Mouse (Mus musculus): ENCODE measurements around the gene Yipf2.

Gene Yipf2

DNA sequence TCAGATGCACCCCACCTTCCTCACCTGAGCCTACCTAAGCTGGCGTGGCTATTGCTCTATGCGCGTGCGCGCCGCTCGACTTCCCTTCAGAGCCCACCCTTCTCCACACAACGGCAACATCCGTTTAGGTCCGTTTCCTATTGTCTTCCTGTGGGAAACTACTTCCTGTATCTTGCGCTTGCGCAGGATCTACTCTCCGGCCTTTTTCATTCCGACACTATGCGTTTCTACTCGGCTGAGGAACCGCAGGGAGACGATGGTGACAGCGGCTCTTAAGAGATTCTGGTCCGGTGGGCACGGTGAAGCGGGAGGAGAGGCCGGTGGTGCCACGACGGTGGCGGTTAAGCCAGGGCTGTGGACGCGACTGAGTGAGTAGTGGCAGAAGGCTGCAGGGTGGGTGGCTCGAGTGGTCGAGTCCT is at the start of gene Yipf2, which contains the start of gene Timm29:
Yipf2 (minus strand) TSS at position 126 of the 419 bp plus-strand sequence.
Timm29 (plus strand) TSS at position 20 of the 419 bp plus-strand sequence.
- DNase-seq = peak; percentile 95

- DNase-seq = no peak
Observed at GRCm38 (mm10) chr9:21639031-21639430, 46.4 kb upstream of the Yipf2 start.

DNA sequence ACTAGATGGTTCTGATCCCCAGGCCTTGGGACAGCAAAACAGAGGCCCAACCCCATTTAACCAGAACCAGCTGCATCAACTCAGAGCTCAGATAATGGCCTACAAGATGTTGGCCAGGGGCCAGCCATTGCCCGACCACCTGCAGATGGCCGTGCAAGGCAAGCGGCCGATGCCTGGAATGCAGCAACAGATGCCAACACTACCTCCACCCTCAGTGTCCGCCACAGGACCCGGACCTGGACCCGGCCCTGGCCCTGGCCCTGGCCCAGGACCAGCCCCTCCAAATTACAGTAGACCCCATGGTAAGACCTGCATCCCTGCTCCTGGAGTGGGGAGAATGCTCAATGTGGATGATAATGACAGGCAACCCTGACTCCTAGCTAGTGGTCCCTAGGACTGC is 43.0 kb upstream of the Yipf2 start:
- no peak for DNase-seq

- DNase-seq = no peak
Observed at GRCm38 (mm10) chr9:21633106-21633505, 40.5 kb upstream of the Yipf2 start.

- DNase-seq = peak; percentile 74
Observed at GRCm38 (mm10) chr9:21630673-21631072, 38.0 kb upstream of the Yipf2 start.

- DNase-seq = no peak
Observed at GRCm38 (mm10) chr9:21627145-21627795, 34.6 kb upstream of the Yipf2 start.

- no peak for DNase-seq
Observed at GRCm38 (mm10) chr9:21626571-21626970, 33.9 kb upstream of the Yipf2 start.

- no peak for DNase-seq
Observed at GRCm38 (mm10) chr9:21625342-21626339, 33.0 kb upstream of the Yipf2 start.

DNA sequence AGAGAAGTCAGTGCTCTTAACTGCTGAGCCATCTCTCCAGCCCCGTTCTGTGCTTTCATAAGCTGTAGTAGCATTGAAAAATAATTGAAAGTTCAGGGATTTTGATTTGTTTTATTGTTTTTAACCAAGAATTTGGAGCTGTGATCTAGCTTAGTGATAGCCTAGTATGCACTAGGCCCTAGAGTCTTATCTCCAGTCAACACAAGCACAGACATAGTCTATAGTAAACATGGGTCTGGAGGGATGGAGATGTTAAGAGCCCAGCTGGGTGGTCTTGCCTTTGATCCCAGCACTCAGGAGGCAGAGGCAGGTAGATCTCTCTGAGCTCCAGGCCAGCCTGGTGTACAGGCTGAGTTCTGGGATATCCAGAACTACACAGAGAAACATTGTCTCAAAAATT is 30.0 kb upstream of the Yipf2 start:
- no peak for DNase-seq

GRCm38 (mm10) chr9:21620229-21620628 is 27.6 kb upstream of the Yipf2 start:
- no peak for DNase-seq

DNA sequence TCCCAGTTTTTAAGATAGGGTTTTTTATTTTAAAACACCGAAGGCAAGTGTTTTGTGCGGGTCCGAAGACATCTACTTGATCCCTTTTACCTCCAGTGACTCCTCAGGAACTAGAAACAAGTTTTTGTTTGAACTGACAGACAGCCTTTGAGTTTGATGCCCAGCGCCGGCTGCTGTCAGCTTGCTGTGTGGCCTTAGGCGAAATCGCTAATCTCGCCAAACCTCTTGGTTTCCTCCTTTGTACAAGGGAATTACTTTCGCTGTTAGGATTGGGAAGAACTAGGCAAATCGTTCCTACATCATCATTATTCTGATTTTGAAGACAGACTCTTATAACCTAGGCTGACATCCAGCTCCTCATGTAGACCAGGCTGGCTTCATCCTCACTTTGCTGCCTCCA is 24.4 kb upstream of the Yipf2 start:
- peak; percentile 30 for DNase-seq

- peak; percentile 93 for DNase-seq
Observed at GRCm38 (mm10) chr9:21616232-21616781, 23.7 kb upstream of the Yipf2 start.

DNA sequence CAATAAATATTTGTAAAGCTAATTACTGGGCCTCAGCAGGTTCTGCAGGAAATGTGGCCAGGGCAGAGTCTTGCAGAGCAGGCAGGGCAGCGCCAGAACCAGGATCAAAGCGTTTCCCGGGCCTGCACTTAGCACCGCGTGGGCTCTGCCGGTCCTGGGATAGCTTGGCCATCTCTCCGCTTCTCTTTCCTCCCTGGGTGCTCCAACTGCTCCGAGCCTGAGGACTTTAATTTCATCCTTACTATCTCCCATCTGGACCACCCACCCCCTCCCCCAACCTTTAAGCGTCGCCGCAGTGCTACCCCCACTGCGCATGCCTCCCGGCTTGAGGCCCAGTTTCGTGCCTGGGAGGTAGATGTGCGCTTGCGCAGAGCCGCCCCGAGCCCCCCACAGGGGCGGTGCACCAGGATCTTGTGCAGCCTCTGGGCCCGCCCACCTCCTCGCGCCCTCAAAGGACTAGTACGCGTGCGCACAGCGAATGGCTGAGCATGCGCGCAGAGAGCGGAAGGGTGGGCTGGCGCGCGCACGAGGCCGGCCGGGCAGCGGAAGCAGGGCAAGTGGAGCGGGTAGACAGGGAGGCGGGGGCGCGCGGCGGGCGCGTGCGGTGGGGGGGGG is 23.1 kb upstream of the Yipf2 start, which contains the start of gene Smarca4:
Smarca4 (plus strand) TSS at position 553 of the 615 bp plus-strand sequence.
- peak; percentile 99 for DNase-seq

GRCm38 (mm10) chr9:21614864-21615616 is 22.4 kb upstream of the Yipf2 start:
- no peak for DNase-seq

GRCm38 (mm10) chr9:21609861-21610260 is 17.2 kb upstream of the Yipf2 start:
- DNase-seq = peak; percentile 57

GRCm38 (mm10) chr9:21606648-21607047 is 14.0 kb upstream of the Yipf2 start:
- DNase-seq = no peak

DNA sequence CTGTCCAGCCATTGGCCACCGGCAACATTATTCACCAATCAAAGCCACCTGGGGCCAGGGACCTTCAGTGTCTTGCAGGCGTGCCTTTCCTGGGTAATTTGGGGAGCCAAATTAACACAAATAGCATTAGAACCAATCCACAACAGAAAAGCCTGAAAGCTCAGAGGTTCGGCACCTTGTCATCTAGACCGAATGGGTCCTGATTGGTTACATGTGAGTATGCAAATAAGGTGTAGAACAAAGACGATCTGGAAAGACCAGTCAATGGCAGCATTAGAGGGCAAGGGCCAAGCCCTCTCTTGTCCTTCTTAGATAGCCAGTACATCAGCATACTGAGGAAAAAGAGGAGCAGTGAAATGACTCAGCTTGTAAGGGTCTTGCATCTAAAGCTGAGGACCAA is 13.2 kb upstream of the Yipf2 start:
- no peak for DNase-seq

GRCm38 (mm10) chr9:21604119-21604518 is 11.5 kb upstream of the Yipf2 start:
- DNase-seq = no peak

- DNase-seq = peak; percentile 78
Observed at GRCm38 (mm10) chr9:21601722-21602399, 9.2 kb upstream of the Yipf2 start.

DNA sequence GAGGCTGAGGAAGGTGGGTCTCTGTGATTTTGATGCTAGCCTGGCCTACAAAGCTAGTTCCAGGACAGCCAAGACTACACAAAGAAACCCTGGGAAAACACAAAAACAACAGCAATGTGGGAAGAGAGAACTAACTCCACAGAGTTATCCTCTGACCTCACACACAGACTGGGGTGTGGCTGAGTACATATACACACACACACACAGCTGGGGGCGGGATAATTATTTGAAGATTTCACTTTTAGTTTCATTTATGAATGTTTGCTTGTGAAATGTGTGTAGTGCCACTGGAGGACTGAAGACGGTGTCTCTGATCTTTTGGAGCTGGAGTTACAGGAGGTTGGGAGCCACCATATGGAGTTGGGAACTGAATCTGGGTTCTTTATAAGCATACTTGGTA is 8.4 kb upstream of the Yipf2 start:
- DNase-seq = no peak

- no peak for DNase-seq
Observed at GRCm38 (mm10) chr9:21600186-21600585, 7.6 kb upstream of the Yipf2 start.

- DNase-seq = peak; percentile 44
Observed at GRCm38 (mm10) chr9:21598198-21598597, 5.6 kb upstream of the Yipf2 start.

All from lung, postnatal 10 days (tissue).